Mouse (Mus musculus): ENCODE measurements around the gene Armc8.
A peak's percentile ranks its signal among the peaks of the same experiment; 100 is the strongest.

Armc8 gene

DNA sequence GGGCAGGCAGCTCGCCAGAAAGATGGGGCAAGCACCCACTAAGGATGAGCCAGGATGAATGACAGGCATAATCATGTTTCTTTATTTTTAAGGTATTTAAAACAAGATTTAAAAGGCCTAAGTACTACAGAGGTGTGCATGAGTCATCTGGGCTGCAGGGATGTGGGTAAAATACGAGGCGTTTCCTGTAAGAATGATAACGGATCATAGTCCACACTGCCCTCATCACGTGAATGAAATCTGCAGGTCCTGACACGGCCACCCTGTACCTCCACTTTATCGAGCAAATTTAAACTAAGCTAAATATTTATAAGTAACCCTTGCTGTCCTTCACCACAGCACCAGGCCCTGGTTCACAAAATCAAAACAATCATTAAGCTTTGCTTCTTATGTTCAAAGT, 62.8 kb downstream of the Armc8 start:
- DNase-seq (ENCODE audit: low read depth, low spot score) = no peak

GRCm38 (mm10) chr9:99499336-99499735, 69.4 kb downstream of the Armc8 start:
- no peak for DNase-seq (ENCODE audit: low read depth, low spot score)

DNA sequence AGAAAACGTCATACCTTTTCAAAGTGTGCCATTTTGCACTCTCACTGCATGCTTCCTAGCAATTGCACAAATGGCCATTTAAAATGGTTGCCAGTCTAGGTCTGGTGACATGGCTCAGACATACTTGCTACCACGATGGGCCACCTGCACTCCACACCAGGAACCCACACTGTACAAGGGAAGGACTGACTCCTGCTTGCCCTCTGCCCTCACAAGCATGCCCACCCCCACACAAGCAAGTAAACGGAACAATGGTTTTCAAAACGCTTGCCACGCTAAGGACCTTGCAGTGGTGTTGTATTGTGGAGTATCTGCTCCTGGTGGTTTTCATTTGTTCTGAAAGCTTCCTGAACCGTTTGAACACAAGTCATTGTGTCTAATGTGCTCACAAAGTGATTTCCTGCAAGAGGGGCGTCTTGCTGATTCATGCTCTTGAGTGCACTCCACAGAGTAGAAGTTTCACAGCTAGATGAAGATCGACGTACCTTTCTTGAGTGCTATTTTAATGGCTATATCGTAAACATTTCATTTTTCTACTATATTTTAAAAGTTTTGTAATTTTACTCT, 76.0 kb downstream of the Armc8 start:
- no peak for DNase-seq (ENCODE audit: low read depth, low spot score)

GRCm38 (mm10) chr9:99491050-99491449, 77.6 kb downstream of the Armc8 start:
- DNase-seq (ENCODE audit: low read depth, low spot score) = no peak

GRCm38 (mm10) chr9:99487841-99488240, 80.9 kb downstream of the Armc8 start:
- DNase-seq (ENCODE audit: low read depth, low spot score) = no peak

DNA sequence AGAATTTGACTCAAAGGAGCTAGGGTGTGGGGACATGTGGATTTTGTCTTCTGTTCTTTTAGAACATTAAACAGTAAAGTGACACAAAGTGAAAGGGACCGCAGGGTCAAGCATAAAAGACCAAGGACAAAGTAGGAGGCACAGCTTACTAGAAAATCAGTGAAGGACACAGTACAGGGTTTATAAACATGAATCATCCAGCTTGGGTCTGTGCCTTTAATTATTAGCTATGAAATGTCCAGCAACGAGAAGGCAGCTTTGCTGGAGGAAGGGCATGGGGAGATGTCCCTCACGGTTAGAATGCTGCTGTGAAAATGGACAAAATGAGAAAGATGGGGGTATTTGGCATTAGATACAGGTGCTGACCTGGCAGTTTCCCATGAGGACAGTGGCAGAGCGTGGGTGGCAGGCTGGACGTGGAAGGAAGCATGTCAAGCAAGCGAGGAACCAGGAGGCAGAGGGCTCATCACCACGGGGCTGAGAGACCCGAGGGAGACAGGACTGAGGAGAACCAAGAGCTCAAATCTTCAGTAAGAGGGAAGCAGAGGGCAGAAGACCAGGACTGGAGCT, 81.5 kb downstream of the Armc8 start:
- DNase-seq (ENCODE audit: low read depth, low spot score) = no peak

DNA sequence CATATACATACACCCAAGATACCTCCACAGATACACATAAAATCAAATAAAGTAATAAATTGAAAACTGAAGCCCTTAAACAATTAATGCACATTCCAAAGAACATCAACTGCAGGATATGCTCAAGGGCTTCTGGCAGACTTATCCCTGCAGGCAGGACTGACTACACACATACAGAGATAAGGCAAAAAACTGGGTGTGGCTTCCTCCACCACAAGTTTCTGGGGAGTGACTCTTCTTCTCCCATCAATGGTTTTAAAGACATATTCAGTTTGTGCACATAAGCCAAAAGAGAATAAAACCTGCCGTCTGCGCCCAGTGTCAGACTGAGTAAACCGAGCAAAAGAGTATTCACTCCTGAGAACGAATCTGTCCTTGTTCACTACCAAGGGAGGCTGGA, 83.6 kb downstream of the Armc8 start:
- no peak for DNase-seq (ENCODE audit: low read depth, low spot score)

- no peak for DNase-seq (ENCODE audit: low read depth, low spot score)
Measured at GRCm38 (mm10) chr9:99484632-99485031, 84.1 kb downstream of the Armc8 start.

DNA sequence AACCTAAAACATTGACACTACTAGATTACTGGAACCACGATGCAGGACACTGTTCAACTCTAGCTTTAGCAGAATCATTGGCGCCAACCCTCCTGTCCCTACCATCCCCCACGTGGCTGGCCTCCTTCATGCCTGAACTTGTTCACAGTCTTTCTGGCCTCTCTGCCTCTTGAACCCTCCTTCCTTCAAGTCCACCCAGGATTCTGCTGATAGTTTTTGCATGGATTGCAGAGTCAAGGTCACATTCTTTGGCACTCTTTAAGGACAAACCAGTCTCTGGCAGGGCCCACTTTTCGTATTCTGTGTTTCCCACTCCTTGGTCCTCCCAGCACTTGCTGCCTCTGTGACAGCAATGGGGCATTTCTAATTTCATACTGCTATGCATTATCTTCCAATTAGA, 85.5 kb downstream of the Armc8 start:
- DNase-seq (ENCODE audit: low read depth, low spot score) = peak; percentile 57

GRCm38 (mm10) chr9:99480764-99481163, 87.9 kb downstream of the Armc8 start:
- no peak for DNase-seq (ENCODE audit: low read depth, low spot score)

- no peak for DNase-seq (ENCODE audit: low read depth, low spot score)
Measured at GRCm38 (mm10) chr9:99479181-99479711, 89.5 kb downstream of the Armc8 start.

GRCm38 (mm10) chr9:99471334-99471733, 97.4 kb downstream of the Armc8 start:
- no peak for DNase-seq (ENCODE audit: low read depth, low spot score)

GRCm38 (mm10) chr9:99470347-99471092, 98.2 kb downstream of the Armc8 start:
- DNase-seq (ENCODE audit: low read depth, low spot score) = peak; percentile 23

GRCm38 (mm10) chr9:99469681-99470273, 98.9 kb downstream of the Armc8 start:
- DNase-seq (ENCODE audit: low read depth, low spot score) = peak; percentile 69

- DNase-seq (ENCODE audit: low read depth, low spot score) = no peak
Measured at GRCm38 (mm10) chr9:99468572-99468971, 100.1 kb downstream of the Armc8 start.

DNA sequence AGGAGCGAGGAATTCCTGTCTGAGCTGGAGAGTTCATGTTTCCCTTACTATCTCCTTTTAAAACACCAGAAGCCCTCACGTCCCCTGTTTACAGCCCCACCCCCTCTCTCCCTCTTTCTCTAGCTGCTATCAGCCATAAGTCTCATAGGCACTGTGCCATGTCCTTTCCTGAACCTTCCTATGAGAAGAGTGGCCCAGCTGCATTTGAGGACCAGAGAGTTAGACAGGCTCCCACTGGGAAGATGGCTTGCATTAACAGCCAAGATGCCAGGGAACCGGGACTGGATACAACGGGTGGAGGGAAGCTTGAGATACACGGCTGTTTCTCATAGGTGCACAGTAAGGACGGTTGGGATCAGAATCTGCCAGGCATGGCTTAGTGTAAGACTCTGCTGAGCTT, 103.8 kb downstream of the Armc8 start:
- no peak for DNase-seq (ENCODE audit: low read depth, low spot score)

DNA sequence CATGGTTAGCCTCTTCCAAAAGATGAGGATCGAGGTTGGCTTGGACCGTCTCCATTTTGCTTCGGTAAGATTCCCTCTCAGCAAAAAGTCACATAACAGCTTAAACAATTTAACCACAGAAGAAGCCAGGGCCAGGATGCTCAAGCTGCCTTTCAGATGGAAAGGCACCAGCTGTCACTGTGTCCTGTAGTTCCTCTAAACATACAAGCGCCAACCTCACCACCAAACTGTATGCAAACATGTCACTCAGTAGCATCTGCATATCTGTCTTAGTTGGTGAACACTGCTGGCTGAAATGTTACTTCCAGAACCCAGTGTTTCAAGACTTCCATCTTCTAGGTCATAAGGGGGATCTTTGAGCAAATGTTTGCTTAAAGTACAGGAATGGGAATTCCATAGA, 109.0 kb downstream of the Armc8 start:
- no peak for DNase-seq (ENCODE audit: low read depth, low spot score)

- DNase-seq (ENCODE audit: low read depth, low spot score) = peak; percentile 87
Measured at GRCm38 (mm10) chr9:99458529-99459208, 110.0 kb downstream of the Armc8 start.

GRCm38 (mm10) chr9:99454211-99454610, 114.5 kb downstream of the Armc8 start:
- no peak for DNase-seq (ENCODE audit: low read depth, low spot score)

- DNase-seq (ENCODE audit: low read depth, low spot score) = peak; percentile 76
Measured at GRCm38 (mm10) chr9:99451161-99451560, 117.5 kb downstream of the Armc8 start, which contains the start of gene Nme9. Gene Nme9 (plus strand): TSS chr9:99451475.

DNA sequence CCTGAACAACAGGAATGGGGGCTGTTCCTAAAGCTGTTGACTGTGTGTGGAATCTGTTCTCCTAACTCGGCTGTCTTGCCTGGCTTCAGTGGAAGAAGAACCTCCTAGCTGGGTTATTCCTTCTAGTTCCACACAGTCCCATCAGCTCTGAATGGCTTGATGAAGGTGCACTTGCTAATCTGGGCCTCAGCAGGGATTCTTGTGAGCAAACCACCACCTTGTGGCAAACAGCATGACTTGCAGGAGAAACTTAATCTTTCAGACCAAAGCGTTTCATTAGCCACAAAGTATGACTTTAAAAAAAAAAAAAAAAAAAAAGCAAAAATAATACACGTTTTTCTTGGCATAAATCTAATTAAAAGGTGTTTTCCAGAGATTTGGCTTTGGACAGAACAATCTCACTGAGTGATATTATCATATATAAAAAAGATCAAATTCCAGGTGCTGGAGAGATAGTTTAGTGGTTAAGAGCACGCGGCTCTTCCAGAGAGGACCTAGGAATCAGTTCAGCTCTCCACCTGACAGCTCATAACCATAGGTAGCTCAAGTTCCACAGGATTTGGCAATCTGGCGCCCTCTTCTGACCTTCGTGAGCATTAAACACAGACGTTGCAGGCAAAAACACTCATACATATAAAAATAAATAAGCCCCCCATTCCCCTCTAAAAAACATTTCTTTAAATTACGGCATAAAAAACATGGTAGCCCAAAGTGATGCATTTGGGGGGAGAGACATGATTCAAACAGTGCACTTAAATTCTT, 118.6 kb downstream of the Armc8 start:
- peak; percentile 85 for DNase-seq (ENCODE audit: low read depth, low spot score)
